Mouse (Mus musculus): ENCODE measurements around the gene Sv2c. TPM values are rescaled to one million over a fixed set of nuclear protein-coding genes. Genes with fewer than 3 reads are reported as not detected.

The Sv2c gene
- polyA plus RNA-seq, 1 experiment from 2014 or later: 0.77 TPM

DNA sequence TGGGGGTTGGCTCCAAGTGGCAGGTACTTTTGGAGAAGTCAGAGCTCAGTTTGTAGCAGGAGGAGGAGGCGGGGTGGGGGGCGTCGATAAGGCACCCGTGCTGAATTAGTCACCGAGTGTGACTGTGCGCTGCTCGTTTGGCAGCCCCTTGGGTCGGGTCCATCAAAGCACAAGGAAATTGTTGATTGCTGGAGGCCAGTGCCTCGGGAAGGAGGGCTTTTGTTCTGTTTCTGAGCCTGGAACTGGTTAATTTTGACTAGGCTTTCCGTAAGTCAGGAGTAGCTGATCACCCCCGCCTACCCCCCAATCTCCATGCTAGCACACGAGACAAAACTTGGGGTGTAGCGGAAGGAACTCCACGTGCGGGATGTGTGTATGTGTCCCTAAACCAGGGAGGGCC is 456 bp upstream of the Sv2c start:
- H3K4me1 ChIP-seq (replicated peaks; ENCODE audit: control insufficient read depth, insufficient read depth, low read length): peaks cover 14% of the 10 kb centered on the region
- peaks cover 58% of the 10 kb centered on the region for H3K27me3 ChIP-seq (ENCODE audit: control insufficient read depth, insufficient read depth, low read depth, low read length)
- peak overlapping the region; percentile 83 for H3K4me2 ChIP-seq (ENCODE audit: low read depth, low read length)
- no peak overlapping the region; the same call in 1 of the 2 replicates for H3K9ac ChIP-seq (ENCODE audit: low read length)
- H3K36me3 ChIP-seq (ENCODE audit: control insufficient read depth, insufficient read depth, low read length): no peaks in the 10 kb centered on the region
- no peak overlapping the region for H3K27ac ChIP-seq (ENCODE audit: low read length)
- 1% methylated on average over 15 of the region's 15 CpGs for WGBS
- 0 out of 2 replicates have a peak, but pooled peaks have one; percentile 27 for ATAC-seq (ENCODE audit: low read depth)
- no peaks in the 10 kb centered on the region for H3K9me3 ChIP-seq (ENCODE audit: control insufficient read depth, low read length)
- H3K4me3 ChIP-seq (ENCODE audit: low read length): peak overlapping the region; percentile 53

GRCm38 (mm10) chr13:96131911-96132310 is 466 bp downstream of the Sv2c start:
- ATAC-seq (ENCODE audit: low read depth): no peak

GRCm38 (mm10) chr13:96131050-96131449 is 1.3 kb downstream of the Sv2c start:
- Histone ChIP-seq H3K36me3 (ENCODE audit: control insufficient read depth, insufficient read depth, low read length) (no peaks in the 10 kb centered on the region), H3K4me3 (ENCODE audit: low read length) (peak overlapping the region; percentile 42), H3K4me1 (replicated peaks; ENCODE audit: control insufficient read depth, insufficient read depth, low read length) (peaks cover 14% of the 10 kb centered on the region), H3K27me3 (ENCODE audit: control insufficient read depth, insufficient read depth, low read depth, low read length) (peaks cover 58% of the 10 kb centered on the region), H3K27ac (ENCODE audit: low read length) (no peak overlapping the region), H3K4me2 (ENCODE audit: low read depth, low read length) (peak overlapping the region; percentile 83), H3K9me3 (ENCODE audit: control insufficient read depth, low read length) (no peaks in the 10 kb centered on the region), H3K9ac (ENCODE audit: low read length) (no peak overlapping the region)
- ATAC-seq (ENCODE audit: low read depth): peak; percentile 69
- 2% methylated on average over 28 of the region's 30 CpGs for whole genome bisulfite sequencing

More at GRCm38 (mm10) chr13:96131911-96132310, 466 bp downstream of the Sv2c start:
- peaks cover 14% of the 10 kb centered on the region for H3K4me1 ChIP-seq (replicated peaks; ENCODE audit: control insufficient read depth, insufficient read depth, low read length)
- peak overlapping the region; percentile 83 for H3K4me2 ChIP-seq (ENCODE audit: low read depth, low read length)
- 0% methylated on average over 19 of the region's 19 CpGs for WGBS
- no peaks in the 10 kb centered on the region for H3K9me3 ChIP-seq (ENCODE audit: control insufficient read depth, low read length)
- H3K27ac ChIP-seq (ENCODE audit: low read length): no peak overlapping the region
- H3K9ac ChIP-seq (ENCODE audit: low read length): peak overlapping the region; percentile 44
- H3K27me3 ChIP-seq (ENCODE audit: control insufficient read depth, insufficient read depth, low read depth, low read length): peaks cover 58% of the 10 kb centered on the region
- H3K36me3 ChIP-seq (ENCODE audit: control insufficient read depth, insufficient read depth, low read length): no peaks in the 10 kb centered on the region
- peak overlapping the region; percentile 53 for H3K4me3 ChIP-seq (ENCODE audit: low read length)

DNA sequence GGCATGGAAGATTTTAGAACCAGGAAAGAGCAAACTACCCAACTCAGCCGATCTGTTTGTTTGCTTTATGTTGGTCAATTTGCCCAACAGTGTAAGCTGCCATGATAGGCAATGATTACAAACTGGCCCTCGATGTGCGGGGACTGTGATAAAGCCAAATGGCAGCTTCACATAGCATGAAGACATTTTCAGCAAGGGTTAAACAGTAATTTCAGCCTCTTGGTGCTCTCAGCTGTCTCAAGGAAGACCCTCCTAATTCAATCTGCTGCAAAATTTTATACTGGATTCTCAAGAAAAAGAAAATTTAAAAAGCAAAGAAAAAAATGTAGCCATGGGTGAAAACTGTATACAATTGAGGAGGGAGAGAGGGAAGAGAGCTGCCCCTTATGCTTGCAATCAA is 3.3 kb downstream of the Sv2c start:
- H3K4me2 ChIP-seq (ENCODE audit: low read depth, low read length): no peak overlapping the region
- 64% methylated on average over 3 of the region's 3 CpGs for WGBS
- H3K9ac ChIP-seq (ENCODE audit: low read length): no peak overlapping the region
- ATAC-seq (ENCODE audit: low read depth): no peak
- H3K9me3 ChIP-seq (ENCODE audit: control insufficient read depth, low read length): no peaks in the 10 kb centered on the region
- peaks cover 14% of the 10 kb centered on the region for H3K4me1 ChIP-seq (replicated peaks; ENCODE audit: control insufficient read depth, insufficient read depth, low read length)
- no peak overlapping the region for H3K4me3 ChIP-seq (ENCODE audit: low read length)
- peaks cover 49% of the 10 kb centered on the region for H3K27me3 ChIP-seq (ENCODE audit: control insufficient read depth, insufficient read depth, low read depth, low read length)
- no peaks in the 10 kb centered on the region for H3K36me3 ChIP-seq (ENCODE audit: control insufficient read depth, insufficient read depth, low read length)
- H3K27ac ChIP-seq (ENCODE audit: low read length): no peak overlapping the region

DNA sequence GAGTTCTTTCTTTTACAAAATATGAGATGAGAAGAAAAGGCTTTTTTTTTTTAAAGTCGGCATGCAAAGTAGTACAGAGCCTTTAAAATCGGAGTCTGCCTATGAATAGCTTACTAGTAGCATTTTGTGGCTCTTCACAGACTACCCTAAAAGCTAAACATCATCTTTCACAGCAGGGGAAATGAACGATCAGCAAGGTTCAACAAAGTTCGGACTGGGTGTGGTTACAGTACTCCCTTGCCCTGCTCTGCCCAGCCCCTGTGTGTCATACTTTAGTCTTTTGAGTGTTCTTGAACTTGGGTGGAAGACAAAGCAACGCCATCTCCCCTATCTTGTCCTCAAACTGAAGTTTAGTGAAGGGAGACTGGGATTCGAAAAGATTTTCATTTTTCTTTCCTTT is 5.7 kb downstream of the Sv2c start:
- H3K9me3 ChIP-seq (ENCODE audit: control insufficient read depth, low read length): no peaks in the 10 kb centered on the region
- H3K9ac ChIP-seq (ENCODE audit: low read length): no peak overlapping the region
- H3K27ac ChIP-seq (ENCODE audit: low read length): no peak overlapping the region
- no peak for ATAC-seq (ENCODE audit: low read depth)
- H3K4me3 ChIP-seq (ENCODE audit: low read length): no peak overlapping the region
- peaks cover 4% of the 10 kb centered on the region for H3K4me1 ChIP-seq (replicated peaks; ENCODE audit: control insufficient read depth, insufficient read depth, low read length)
- H3K27me3 ChIP-seq (ENCODE audit: control insufficient read depth, insufficient read depth, low read depth, low read length): peaks cover 27% of the 10 kb centered on the region
- 63% methylated on average over 6 of the region's 6 CpGs for WGBS
- no peak overlapping the region for H3K4me2 ChIP-seq (ENCODE audit: low read depth, low read length)
- no peaks in the 10 kb centered on the region for H3K36me3 ChIP-seq (ENCODE audit: control insufficient read depth, insufficient read depth, low read length)

DNA sequence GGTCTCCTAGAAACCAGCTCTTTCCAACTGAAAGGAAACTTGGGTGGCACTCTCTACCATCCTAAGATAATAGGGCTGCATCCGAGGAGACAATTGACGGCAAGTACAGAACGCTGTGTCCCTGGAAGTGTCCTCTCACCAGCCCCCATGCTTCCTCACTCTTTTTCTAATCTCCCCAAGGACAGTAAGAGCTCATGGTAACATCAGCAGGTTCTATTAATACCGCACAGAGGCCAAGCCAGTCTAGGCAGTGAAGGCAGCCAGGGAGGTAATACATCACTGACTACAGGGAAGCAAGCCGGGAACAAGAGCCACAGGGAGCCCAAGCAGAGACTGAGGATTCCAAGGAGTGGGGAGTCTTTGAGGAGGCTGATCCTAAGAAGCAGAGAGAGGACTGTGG is 7.4 kb downstream of the Sv2c start:
- Histone ChIP-seq H3K4me2 (ENCODE audit: low read depth, low read length) (no peak overlapping the region), H3K4me1 (replicated peaks; ENCODE audit: control insufficient read depth, insufficient read depth, low read length) (no peaks in the 10 kb centered on the region), H3K9ac (ENCODE audit: low read length) (no peak overlapping the region), H3K36me3 (ENCODE audit: control insufficient read depth, insufficient read depth, low read length) (no peaks in the 10 kb centered on the region), H3K27me3 (ENCODE audit: control insufficient read depth, insufficient read depth, low read depth, low read length) (peaks cover 11% of the 10 kb centered on the region), H3K4me3 (ENCODE audit: low read length) (no peak overlapping the region), H3K9me3 (ENCODE audit: control insufficient read depth, low read length) (no peaks in the 10 kb centered on the region), H3K27ac (ENCODE audit: low read length) (no peak overlapping the region)
- 61% methylated on average over 5 of the region's 5 CpGs for WGBS
- ATAC-seq (ENCODE audit: low read depth): no peak

DNA sequence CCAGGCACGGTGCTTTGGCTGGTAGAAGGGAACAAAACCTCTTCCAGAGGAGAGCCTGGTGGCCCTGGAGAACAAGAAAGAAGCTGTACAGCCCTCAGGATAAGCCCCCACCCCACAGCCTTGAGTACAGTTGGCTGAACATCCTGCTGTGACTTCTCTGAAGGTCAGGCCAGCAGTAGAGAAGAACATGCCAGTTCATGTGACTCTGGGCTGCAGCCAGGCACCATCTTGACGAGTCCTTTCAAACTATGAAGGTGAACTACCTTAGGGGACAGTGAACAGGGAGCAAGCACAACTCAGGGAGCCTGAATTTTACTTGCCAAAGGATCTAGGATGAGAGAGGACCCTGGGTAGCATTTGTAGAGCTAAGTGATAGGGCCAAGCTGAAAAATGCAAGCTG is 19.7 kb downstream of the Sv2c start:
- H3K4me1 ChIP-seq (replicated peaks; ENCODE audit: control insufficient read depth, insufficient read depth, low read length): no peaks in the 10 kb centered on the region
- no peaks in the 10 kb centered on the region for H3K9me3 ChIP-seq (ENCODE audit: control insufficient read depth, low read length)
- 65% methylated on average over 2 of the region's 2 CpGs for WGBS
- no peaks in the 10 kb centered on the region for H3K36me3 ChIP-seq (ENCODE audit: control insufficient read depth, insufficient read depth, low read length)
- H3K4me2 ChIP-seq (ENCODE audit: low read depth, low read length): no peak overlapping the region
- H3K27ac ChIP-seq (ENCODE audit: low read length): no peak overlapping the region
- no peaks in the 10 kb centered on the region for H3K27me3 ChIP-seq (ENCODE audit: control insufficient read depth, insufficient read depth, low read depth, low read length)
- no peak for ATAC-seq (ENCODE audit: low read depth)
- H3K4me3 ChIP-seq (ENCODE audit: low read length): no peak overlapping the region
- no peak overlapping the region for H3K9ac ChIP-seq (ENCODE audit: low read length)

DNA sequence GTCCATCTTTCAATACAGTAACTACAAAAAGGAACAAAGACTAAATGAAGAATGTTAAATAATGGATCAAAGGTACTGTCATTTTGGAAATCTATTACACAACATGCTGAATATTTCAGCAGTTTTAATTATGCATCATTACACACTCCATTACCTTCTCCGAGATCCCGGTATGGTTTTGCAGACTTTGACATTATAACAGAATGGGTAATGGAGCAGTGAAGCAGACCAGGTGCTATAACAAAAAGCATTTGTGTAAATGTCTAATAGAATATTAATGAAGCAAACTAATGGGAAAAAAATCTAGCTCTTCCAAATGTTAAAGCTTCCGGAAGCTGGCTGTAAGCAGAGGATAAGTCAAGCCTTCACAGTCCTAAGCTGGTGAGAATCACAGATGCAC is 21.6 kb downstream of the Sv2c start:
- Histone ChIP-seq H3K9me3 (ENCODE audit: control insufficient read depth, low read length) (no peaks in the 10 kb centered on the region), H3K36me3 (ENCODE audit: control insufficient read depth, insufficient read depth, low read length) (no peaks in the 10 kb centered on the region), H3K27ac (ENCODE audit: low read length) (no peak overlapping the region), H3K4me1 (replicated peaks; ENCODE audit: control insufficient read depth, insufficient read depth, low read length) (no peaks in the 10 kb centered on the region), H3K27me3 (ENCODE audit: control insufficient read depth, insufficient read depth, low read depth, low read length) (no peaks in the 10 kb centered on the region), H3K4me3 (ENCODE audit: low read length) (no peak overlapping the region), H3K9ac (ENCODE audit: low read length) (no peak overlapping the region), H3K4me2 (ENCODE audit: low read depth, low read length) (no peak overlapping the region)
- 79% methylated on average over 3 of the region's 3 CpGs for WGBS
- no peak for ATAC-seq (ENCODE audit: low read depth)

- Histone ChIP-seq H3K27ac (ENCODE audit: low read length) (no peak overlapping the region), H3K9ac (ENCODE audit: low read length) (no peak overlapping the region)
- ATAC-seq (ENCODE audit: low read depth): no peak
Measured at GRCm38 (mm10) chr13:96106367-96106766, 26.0 kb downstream of the Sv2c start.

GRCm38 (mm10) chr13:96090929-96091328 is 41.4 kb downstream of the Sv2c start:
- Histone ChIP-seq H3K4me2 (ENCODE audit: low read depth, low read length) (no peak overlapping the region), H3K9ac (ENCODE audit: low read length) (no peak overlapping the region), H3K4me1 (replicated peaks; ENCODE audit: control insufficient read depth, insufficient read depth, low read length) (no peaks in the 10 kb centered on the region), H3K9me3 (ENCODE audit: control insufficient read depth, low read length) (no peaks in the 10 kb centered on the region), H3K27ac (ENCODE audit: low read length) (no peak overlapping the region), H3K4me3 (ENCODE audit: low read length) (no peak overlapping the region), H3K36me3 (ENCODE audit: control insufficient read depth, insufficient read depth, low read length) (no peaks in the 10 kb centered on the region), H3K27me3 (ENCODE audit: control insufficient read depth, insufficient read depth, low read depth, low read length) (no peaks in the 10 kb centered on the region)
- 67% methylated on average over 4 of the region's 4 CpGs for WGBS
- ATAC-seq (ENCODE audit: low read depth): no peak

More at GRCm38 (mm10) chr13:96106367-96106766, 26.0 kb downstream of the Sv2c start:
- H3K4me3 ChIP-seq (ENCODE audit: low read length): no peak overlapping the region
- 58% methylated on average over 4 of the region's 4 CpGs for WGBS
- H3K9me3 ChIP-seq (ENCODE audit: control insufficient read depth, low read length): no peaks in the 10 kb centered on the region
- no peaks in the 10 kb centered on the region for H3K36me3 ChIP-seq (ENCODE audit: control insufficient read depth, insufficient read depth, low read length)
- H3K4me2 ChIP-seq (ENCODE audit: low read depth, low read length): no peak overlapping the region
- H3K4me1 ChIP-seq (replicated peaks; ENCODE audit: control insufficient read depth, insufficient read depth, low read length): no peaks in the 10 kb centered on the region
- H3K27me3 ChIP-seq (ENCODE audit: control insufficient read depth, insufficient read depth, low read depth, low read length): no peaks in the 10 kb centered on the region

Measured in lung, embryonic 16.5 days (tissue).